Mouse (Mus musculus): Measurements from ENCODE around the gene Emg1. TPM values are rescaled to one million over a fixed set of nuclear protein-coding genes. Genes with fewer than 3 reads are reported as not detected.

Emg1 gene
- polyA plus RNA-seq, 1 experiment from 2014 or later = 253 TPM

- Histone ChIP-seq H3K27ac (replicated peaks; ENCODE audit: low read depth, low read length) (no peak overlapping the region), H3K4me2 (ENCODE audit: low read depth, severe bottlenecking) (no peak overlapping the region), H3K9me3 (ENCODE audit: control insufficient read depth, low read length) (no peaks in the 10 kb centered on the region), H3K4me1 (ENCODE audit: control insufficient read depth, insufficient read depth, low read length) (no peaks in the 10 kb centered on the region), H3K36me3 (ENCODE audit: control insufficient read depth, insufficient read depth, low read length) (peaks cover 12% of the 10 kb centered on the region), H3K4me3 (ENCODE audit: low read depth, low read length) (no peak overlapping the region), H3K27me3 (ENCODE audit: control insufficient read depth, insufficient read depth, low read length) (no peaks in the 10 kb centered on the region), H3K9ac (ENCODE audit: low read length) (no peak overlapping the region)
- DNase-seq (ENCODE audit: low spot score) = no peak
- 79% methylated on average over 11 of the region's 11 CpGs for WGBS
- ATAC-seq (ENCODE audit: insufficient number of reproducible peaks, low FRiP score, low TSS enrichment, low read depth) = no peak
These were observed 8.9 kb upstream of the Emg1 start for GRCm38 (mm10) chr6:124720904-124721303.

- H3K4me1 ChIP-seq (ENCODE audit: control insufficient read depth, insufficient read depth, low read length) = no peaks in the 10 kb centered on the region
- H3K4me2 ChIP-seq (ENCODE audit: low read depth, severe bottlenecking) = no peak overlapping the region; the same call in 1 of the 2 replicates
- peak overlapping the region; percentile 13; the same call in 1 of the 2 replicates for H3K9ac ChIP-seq (ENCODE audit: low read length)
- H3K9me3 ChIP-seq (ENCODE audit: control insufficient read depth, low read length) = no peaks in the 10 kb centered on the region
- DNase-seq (ENCODE audit: low spot score) (no peak), ATAC-seq (ENCODE audit: insufficient number of reproducible peaks, low FRiP score, low TSS enrichment, low read depth) (no peak)
- WGBS = 65% methylated on average over 7 of the region's 7 CpGs
- H3K36me3 ChIP-seq (ENCODE audit: control insufficient read depth, insufficient read depth, low read length) = peaks cover 23% of the 10 kb centered on the region
- no peak overlapping the region for H3K4me3 ChIP-seq (ENCODE audit: low read depth, low read length)
- no peaks in the 10 kb centered on the region for H3K27me3 ChIP-seq (ENCODE audit: control insufficient read depth, insufficient read depth, low read length)
- H3K27ac ChIP-seq (replicated peaks; ENCODE audit: low read depth, low read length) = 0 out of 2 replicates have a peak overlapping the region, but pooled peaks have one; percentile 42
These were observed 7.5 kb upstream of the Emg1 start for GRCm38 (mm10) chr6:124719354-124719978.

GRCm38 (mm10) chr6:124718703-124719102, 6.7 kb upstream of the Emg1 start:
- 62% methylated on average over 14 of the region's 16 CpGs for WGBS
- peaks cover 23% of the 10 kb centered on the region for H3K36me3 ChIP-seq (ENCODE audit: control insufficient read depth, insufficient read depth, low read length)
- no peak for DNase-seq (ENCODE audit: low spot score)
- H3K9me3 ChIP-seq (ENCODE audit: control insufficient read depth, low read length) = no peaks in the 10 kb centered on the region
- 0 out of 2 replicates have a peak overlapping the region, but pooled peaks have one; percentile 42 for H3K27ac ChIP-seq (replicated peaks; ENCODE audit: low read depth, low read length)
- no peaks in the 10 kb centered on the region for H3K27me3 ChIP-seq (ENCODE audit: control insufficient read depth, insufficient read depth, low read length)
- no peaks in the 10 kb centered on the region for H3K4me1 ChIP-seq (ENCODE audit: control insufficient read depth, insufficient read depth, low read length)
- no peak overlapping the region for H3K4me2 ChIP-seq (ENCODE audit: low read depth, severe bottlenecking)
- ATAC-seq (ENCODE audit: insufficient number of reproducible peaks, low FRiP score, low TSS enrichment, low read depth) = 0 out of 2 replicates have a peak, but pooled peaks have one; percentile 15
- no peak overlapping the region for H3K9ac ChIP-seq (ENCODE audit: low read length)
- no peak overlapping the region for H3K4me3 ChIP-seq (ENCODE audit: low read depth, low read length)

DNA sequence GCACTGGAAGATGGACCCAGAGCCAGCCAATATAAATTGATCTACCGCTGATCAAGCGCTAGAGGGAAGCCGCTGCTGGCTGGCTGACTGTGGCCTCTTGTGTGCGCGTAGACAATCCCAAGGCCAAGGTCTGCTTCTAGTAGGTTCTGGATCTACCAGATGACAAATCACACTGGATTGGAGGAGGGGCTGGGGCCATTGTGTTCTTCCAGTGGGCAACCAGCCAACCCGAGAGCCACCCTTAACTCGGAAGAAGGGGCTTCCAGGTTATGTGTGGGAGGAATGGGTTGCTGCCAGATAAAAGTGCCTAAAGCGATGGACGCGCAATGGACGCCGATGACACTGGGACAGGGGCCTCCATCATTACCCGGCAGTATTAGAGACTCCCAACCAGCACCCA, 6.0 kb upstream of the Emg1 start:
- Histone ChIP-seq H3K9me3 (ENCODE audit: control insufficient read depth, low read length) (no peaks in the 10 kb centered on the region), H3K4me3 (ENCODE audit: low read depth, low read length) (no peak overlapping the region), H3K4me1 (ENCODE audit: control insufficient read depth, insufficient read depth, low read length) (peaks cover 3% of the 10 kb centered on the region; the same call in 1 of the 2 replicates), H3K9ac (ENCODE audit: low read length) (no peak overlapping the region), H3K27ac (replicated peaks; ENCODE audit: low read depth, low read length) (no peak overlapping the region), H3K36me3 (ENCODE audit: control insufficient read depth, insufficient read depth, low read length) (peaks cover 23% of the 10 kb centered on the region), H3K27me3 (ENCODE audit: control insufficient read depth, insufficient read depth, low read length) (no peaks in the 10 kb centered on the region), H3K4me2 (ENCODE audit: low read depth, severe bottlenecking) (no peak overlapping the region)
- WGBS = 78% methylated on average over 13 of the region's 13 CpGs
- DNase-seq (ENCODE audit: low spot score) (no peak), ATAC-seq (ENCODE audit: insufficient number of reproducible peaks, low FRiP score, low TSS enrichment, low read depth) (no peak)

DNA sequence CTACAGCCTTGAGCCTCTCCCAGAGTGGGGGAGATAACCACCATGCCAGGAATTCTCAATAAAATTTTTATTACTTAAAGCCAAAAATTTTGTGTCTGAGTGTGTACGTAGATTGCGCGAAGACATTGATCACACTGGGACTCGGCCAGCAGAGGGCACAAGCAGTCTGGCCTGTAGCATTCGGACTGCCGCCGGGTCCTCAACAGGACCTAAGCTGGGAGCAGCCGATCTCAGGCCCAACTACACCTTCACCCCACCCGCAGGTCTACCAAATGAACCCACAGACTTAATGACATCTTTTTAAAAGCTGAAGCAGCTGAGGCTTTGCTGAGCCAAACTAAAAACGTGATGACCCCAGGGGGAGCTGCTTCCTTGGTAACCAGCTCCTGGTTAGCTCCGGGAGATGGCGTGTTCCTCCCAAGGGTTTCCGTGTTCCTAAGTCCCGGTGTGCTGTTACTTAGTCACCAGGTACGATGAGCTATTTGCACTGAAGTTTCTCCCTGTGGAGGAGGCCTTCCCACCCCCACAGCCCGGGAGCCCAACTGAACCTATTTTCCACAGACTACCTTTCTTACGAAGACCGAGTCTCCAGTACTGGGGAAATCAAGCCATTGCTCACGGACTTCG, 5.0 kb upstream of the Emg1 start:
- H3K27me3 ChIP-seq (ENCODE audit: control insufficient read depth, insufficient read depth, low read length) = no peaks in the 10 kb centered on the region
- peaks cover 23% of the 10 kb centered on the region for H3K36me3 ChIP-seq (ENCODE audit: control insufficient read depth, insufficient read depth, low read length)
- DNase-seq (ENCODE audit: low spot score) (peak; percentile 72), ATAC-seq (ENCODE audit: insufficient number of reproducible peaks, low FRiP score, low TSS enrichment, low read depth) (no peak)
- H3K4me3 ChIP-seq (ENCODE audit: low read depth, low read length) = no peak overlapping the region
- no peak overlapping the region for H3K4me2 ChIP-seq (ENCODE audit: low read depth, severe bottlenecking)
- WGBS = 70% methylated on average over 20 of the region's 20 CpGs
- peaks cover 3% of the 10 kb centered on the region; the same call in 1 of the 2 replicates for H3K4me1 ChIP-seq (ENCODE audit: control insufficient read depth, insufficient read depth, low read length)
- no peaks in the 10 kb centered on the region for H3K9me3 ChIP-seq (ENCODE audit: control insufficient read depth, low read length)
- H3K27ac ChIP-seq (replicated peaks; ENCODE audit: low read depth, low read length) = no peak overlapping the region
- H3K9ac ChIP-seq (ENCODE audit: low read length) = no peak overlapping the region

GRCm38 (mm10) chr6:124712918-124713317, 940 bp upstream of the Emg1 start:
- WGBS = 14% methylated on average over 11 of the region's 11 CpGs
- Histone ChIP-seq H3K9ac (ENCODE audit: low read length) (peak overlapping the region; percentile 84), H3K9me3 (ENCODE audit: control insufficient read depth, low read length) (no peaks in the 10 kb centered on the region), H3K27ac (replicated peaks; ENCODE audit: low read depth, low read length) (no peak overlapping the region), H3K4me3 (ENCODE audit: low read depth, low read length) (peak overlapping the region; percentile 98), H3K27me3 (ENCODE audit: control insufficient read depth, insufficient read depth, low read length) (no peaks in the 10 kb centered on the region), H3K4me2 (ENCODE audit: low read depth, severe bottlenecking) (peak overlapping the region; percentile 91), H3K4me1 (ENCODE audit: control insufficient read depth, insufficient read depth, low read length) (peaks cover 17% of the 10 kb centered on the region), H3K36me3 (ENCODE audit: control insufficient read depth, insufficient read depth, low read length) (peaks cover 27% of the 10 kb centered on the region)
- DNase-seq (ENCODE audit: low spot score) = no peak
- no peak for ATAC-seq (ENCODE audit: insufficient number of reproducible peaks, low FRiP score, low TSS enrichment, low read depth)

DNA sequence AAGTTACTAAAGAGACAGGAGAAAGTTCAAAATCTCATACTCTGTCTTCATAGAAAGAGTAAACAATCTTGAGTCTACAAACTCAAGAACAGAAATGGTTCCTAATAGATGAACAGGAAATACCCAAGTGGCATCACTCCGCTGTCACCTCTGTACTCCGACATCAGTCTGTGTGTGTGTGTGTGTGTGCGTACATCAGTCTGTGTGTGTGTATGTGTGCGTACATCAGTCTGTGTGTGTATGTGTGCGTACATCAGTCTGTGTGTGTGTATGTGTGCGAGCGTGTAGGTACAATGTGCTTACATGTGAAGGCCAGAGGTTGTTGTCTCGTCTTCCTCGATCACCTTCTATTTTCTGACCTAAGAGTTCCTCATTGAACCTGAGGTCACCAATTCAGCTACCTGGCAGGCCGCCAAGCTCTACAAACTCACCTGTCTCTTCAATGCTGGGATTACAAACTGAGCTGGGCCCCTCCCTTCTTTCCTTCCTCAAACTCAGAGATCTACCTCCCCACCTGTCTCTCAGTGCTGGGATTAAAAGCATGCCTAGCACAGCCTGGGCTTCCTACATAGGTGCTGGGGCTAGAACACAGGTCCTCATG, 3.6 kb downstream of the Emg1 start:
- Histone ChIP-seq H3K9ac (ENCODE audit: low read length) (no peak overlapping the region), H3K4me3 (ENCODE audit: low read depth, low read length) (no peak overlapping the region), H3K9me3 (ENCODE audit: control insufficient read depth, low read length) (no peaks in the 10 kb centered on the region), H3K4me1 (ENCODE audit: control insufficient read depth, insufficient read depth, low read length) (peaks cover 16% of the 10 kb centered on the region), H3K4me2 (ENCODE audit: low read depth, severe bottlenecking) (no peak overlapping the region), H3K27me3 (ENCODE audit: control insufficient read depth, insufficient read depth, low read length) (no peaks in the 10 kb centered on the region), H3K36me3 (ENCODE audit: control insufficient read depth, insufficient read depth, low read length) (peaks cover 20% of the 10 kb centered on the region), H3K27ac (replicated peaks; ENCODE audit: low read depth, low read length) (no peak overlapping the region)
- ATAC-seq (ENCODE audit: insufficient number of reproducible peaks, low FRiP score, low TSS enrichment, low read depth) (no peak), DNase-seq (ENCODE audit: low spot score) (no peak)
- 97% methylated on average over 10 of the region's 10 CpGs for WGBS

DNA sequence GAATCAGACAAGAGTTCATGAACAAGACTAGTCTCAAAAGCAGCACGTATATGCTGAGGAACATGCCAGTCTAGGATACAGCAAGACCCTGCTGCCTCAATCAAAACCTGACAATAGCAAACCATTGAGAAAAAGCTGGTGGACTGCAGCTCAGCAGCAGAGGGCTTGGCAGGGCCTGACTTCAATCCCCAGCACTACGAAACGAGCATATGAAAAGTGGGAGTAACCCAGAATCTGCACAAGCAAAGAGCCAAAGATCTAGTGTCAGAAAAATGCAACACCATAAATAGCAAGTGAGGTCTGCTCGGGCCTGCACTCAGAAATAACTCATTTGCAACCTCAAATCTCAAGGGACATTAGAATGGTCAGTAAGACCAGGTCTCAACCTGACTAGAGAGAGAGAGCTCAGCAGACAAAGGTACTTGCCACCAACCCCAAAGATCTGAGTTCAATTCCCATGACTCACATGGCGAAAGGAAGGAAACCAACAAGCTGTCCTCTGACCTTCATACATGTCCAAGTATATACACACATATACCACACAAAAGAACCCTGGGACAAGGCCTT, 5.8 kb downstream of the Emg1 start:
- Histone ChIP-seq H3K36me3 (ENCODE audit: control insufficient read depth, insufficient read depth, low read length) (peaks cover 23% of the 10 kb centered on the region), H3K27ac (replicated peaks; ENCODE audit: low read depth, low read length) (no peak overlapping the region), H3K9ac (ENCODE audit: low read length) (no peak overlapping the region), H3K4me2 (ENCODE audit: low read depth, severe bottlenecking) (no peak overlapping the region), H3K4me1 (ENCODE audit: control insufficient read depth, insufficient read depth, low read length) (peaks cover 14% of the 10 kb centered on the region), H3K27me3 (ENCODE audit: control insufficient read depth, insufficient read depth, low read length) (no peaks in the 10 kb centered on the region), H3K9me3 (ENCODE audit: control insufficient read depth, low read length) (no peaks in the 10 kb centered on the region), H3K4me3 (ENCODE audit: low read depth, low read length) (no peak overlapping the region)
- 89% methylated on average over 5 of the region's 5 CpGs for whole genome bisulfite sequencing
- ATAC-seq (ENCODE audit: insufficient number of reproducible peaks, low FRiP score, low TSS enrichment, low read depth) = no peak
- no peak for DNase-seq (ENCODE audit: low spot score)
